Mouse (Mus musculus) midbrain, embryonic 16.5 days (tissue): ENCODE measurements around the gene Cacna1e. TPM values are rescaled to one million over a fixed set of nuclear protein-coding genes. Genes with fewer than 3 reads are reported as not detected.

ENCODE experiments used
- ATAC-seq: fragments of 200-750 bp; cut with Nextera tagmentation; 2 replicates; pipeline ENCODE4 v1.8.0; 2017; ENCODE audit warnings: moderate TSS enrichment
- H3K27ac ChIP-seq: fragments of 300-500 bp; sonication (generic); 2 replicates; pipeline ENCODE4 v1.5.1; 2014; ENCODE audit warnings: mild to moderate bottlenecking, low read length, mixed read lengths
- H3K27me3 ChIP-seq: fragments of 300-500 bp; sonication (generic); 2 replicates; pipeline ENCODE4 v1.6.1; 2014; ENCODE audit warnings: low read depth, low read length, mixed read lengths; ENCODE audit not compliant: control insufficient read depth, insufficient read depth
- H3K36me3 ChIP-seq: fragments of 300-500 bp; sonication (generic); 2 replicates; pipeline ENCODE4 v1.6.1; 2014; ENCODE audit warnings: mild to moderate bottlenecking, low read length, moderate library complexity, mixed read lengths; ENCODE audit not compliant: control insufficient read depth, insufficient read depth
- H3K4me1 ChIP-seq: fragments of 300-500 bp; sonication (generic); 2 replicates; pipeline ENCODE4 v1.6.1; 2014; ENCODE audit warnings: mild to moderate bottlenecking, low read length, mixed read lengths; ENCODE audit not compliant: control insufficient read depth, insufficient read depth
- H3K4me2 ChIP-seq: fragments of 300-500 bp; sonication (generic); 2 replicates; pipeline ENCODE4 v1.6.1; 2014; ENCODE audit warnings: mild to moderate bottlenecking, low read length, mixed read lengths
- H3K4me3 ChIP-seq: fragments of 300-500 bp; sonication (generic); 2 replicates; pipeline ENCODE4 v1.5.1; 2014; ENCODE audit warnings: low read depth, mild to moderate bottlenecking, low read length, moderate library complexity, mixed read lengths
- H3K9ac ChIP-seq: fragments of 300-500 bp; sonication (generic); 2 replicates; pipeline ENCODE4 v1.6.1; 2014; ENCODE audit warnings: low read depth, low read length, mixed read lengths
- H3K9me3 ChIP-seq: fragments of 300-500 bp; sonication (generic); replicated peaks from 2 replicates; pipeline ENCODE4 v1.6.1; 2014; ENCODE audit warnings: mild to moderate bottlenecking, low read length, mixed read lengths; ENCODE audit not compliant: control insufficient read depth, poor library complexity, severe bottlenecking
- WGBS: fragments of 180-500 bp; shearing (Covaris S2); extraction: QIAGEN DNeasy Blood & Tissue Kit; methylation state at CpG from one replicate; pipeline ENCODE4 v1.1.7; 2014; 5-methylcytosine and 5-hydroxymethylcytosine counted together
- polyA plus RNA-seq: library from polyadenylated mRNA; unstranded; fragments of >200 nt; fragmentation: Nextera tagmentation; extraction: Ambion mirVana; gene quantifications from 2 replicates; pipeline ENCODE4 v1.2.1, GENCODE M21; 2015

Cacna1e gene
- polyA plus RNA-seq, 1 experiment from 2014 or later: 18.2 TPM

DNA sequence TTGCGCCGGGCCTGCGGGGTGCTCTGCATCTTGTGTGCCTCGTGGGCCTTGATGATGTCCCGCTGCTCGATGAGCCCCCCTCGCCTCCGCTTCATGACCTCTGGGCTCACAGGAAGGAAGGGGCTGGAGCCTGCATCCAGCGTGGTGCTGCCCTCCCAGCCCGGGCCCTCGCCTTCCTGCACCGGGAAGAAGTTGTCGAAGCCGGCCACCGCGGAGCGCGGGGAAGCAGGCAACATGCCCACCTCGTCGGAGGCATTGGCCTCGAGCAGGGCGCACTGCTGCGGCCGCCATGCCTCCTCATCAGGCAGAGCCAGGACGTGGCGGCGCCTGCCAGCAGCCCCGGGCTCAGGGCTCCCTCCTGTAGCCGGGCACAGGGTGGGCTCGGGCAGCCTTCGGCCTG, 85.0 kb downstream of the Cacna1e start:
- Histone ChIP-seq H3K4me2 (no peak overlapping the region), H3K9me3 (no peaks in the 10 kb centered on the region), H3K4me1 (no peaks in the 10 kb centered on the region), H3K36me3 (no peaks in the 10 kb centered on the region), H3K9ac (no peak overlapping the region), H3K27ac (no peak overlapping the region), H3K4me3 (no peak overlapping the region), H3K27me3 (no peaks in the 10 kb centered on the region)
- 84% methylated on average over 29 of the region's 31 CpGs for WGBS
- ATAC-seq: no peak

GRCm38 (mm10) chr1:154798771-154799170, 85.5 kb downstream of the Cacna1e start:
- H3K36me3 ChIP-seq: no peaks in the 10 kb centered on the region
- H3K9ac ChIP-seq: no peak overlapping the region
- no peak for ATAC-seq
- no peak overlapping the region for H3K27ac ChIP-seq
- no peak overlapping the region for H3K4me3 ChIP-seq
- H3K9me3 ChIP-seq: no peaks in the 10 kb centered on the region
- H3K4me1 ChIP-seq: no peaks in the 10 kb centered on the region
- no peaks in the 10 kb centered on the region for H3K27me3 ChIP-seq
- H3K4me2 ChIP-seq: no peak overlapping the region
- WGBS: 82% methylated on average over 2 of the region's 2 CpGs

- Histone ChIP-seq H3K4me3 (no peak overlapping the region), H3K9me3 (no peaks in the 10 kb centered on the region), H3K9ac (no peak overlapping the region), H3K4me2 (no peak overlapping the region), H3K27ac (no peak overlapping the region), H3K27me3 (no peaks in the 10 kb centered on the region), H3K4me1 (no peaks in the 10 kb centered on the region), H3K36me3 (no peaks in the 10 kb centered on the region)
- 60% methylated on average over 2 of the region's 2 CpGs for WGBS
- no peak for ATAC-seq
These were observed 87.6 kb downstream of the Cacna1e start for GRCm38 (mm10) chr1:154796685-154797084.

GRCm38 (mm10) chr1:154794518-154794951, 89.8 kb downstream of the Cacna1e start:
- H3K9me3 ChIP-seq: no peaks in the 10 kb centered on the region
- WGBS: 91% methylated on average over 8 of the region's 8 CpGs
- H3K4me2 ChIP-seq: no peak overlapping the region
- H3K27me3 ChIP-seq: no peaks in the 10 kb centered on the region
- no peak overlapping the region for H3K4me3 ChIP-seq
- ATAC-seq: no peak
- H3K4me1 ChIP-seq: no peaks in the 10 kb centered on the region
- H3K36me3 ChIP-seq: no peaks in the 10 kb centered on the region
- no peak overlapping the region for H3K27ac ChIP-seq
- no peak overlapping the region for H3K9ac ChIP-seq

DNA sequence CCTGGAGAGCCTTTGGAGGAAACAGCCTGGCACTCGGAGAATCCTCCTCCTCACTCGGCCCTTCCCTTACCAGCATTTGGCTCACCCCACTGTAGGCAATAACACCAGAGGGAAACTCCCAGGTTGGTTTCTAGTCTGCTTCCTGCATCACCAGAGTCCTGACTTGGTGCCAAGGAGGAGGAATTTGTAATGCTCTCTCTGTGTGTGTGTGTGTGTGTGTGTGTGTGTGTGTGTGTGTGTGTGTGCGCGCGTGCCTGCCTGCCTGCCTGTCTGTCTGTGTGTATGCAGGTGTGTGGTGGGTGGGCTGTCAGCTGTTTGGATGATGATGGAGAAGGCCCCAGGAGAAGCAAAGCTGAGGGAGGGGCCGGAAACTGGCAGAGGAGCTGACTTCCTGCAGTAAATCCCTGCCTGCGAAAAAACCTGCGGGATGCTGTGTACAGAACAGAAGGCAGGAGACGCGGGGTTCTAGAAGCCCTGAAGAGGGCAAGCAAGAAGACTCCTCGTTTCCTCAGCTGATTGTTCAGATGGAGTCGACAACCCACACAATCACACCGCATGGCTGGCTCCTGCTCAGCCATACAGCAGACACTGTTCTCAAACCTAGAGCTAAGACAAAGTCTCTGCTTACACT, 92.6 kb downstream of the Cacna1e start:
- no peaks in the 10 kb centered on the region for H3K9me3 ChIP-seq
- WGBS: 69% methylated on average over 13 of the region's 13 CpGs
- no peaks in the 10 kb centered on the region for H3K36me3 ChIP-seq
- peak overlapping the region; percentile 38; the same call in 1 of the 2 replicates for H3K27ac ChIP-seq
- no peaks in the 10 kb centered on the region; the same call in 1 of the 2 replicates for H3K4me1 ChIP-seq
- no peak overlapping the region for H3K4me3 ChIP-seq
- no peak overlapping the region for H3K9ac ChIP-seq
- no peaks in the 10 kb centered on the region for H3K27me3 ChIP-seq
- no peak for ATAC-seq
- H3K4me2 ChIP-seq: no peak overlapping the region

GRCm38 (mm10) chr1:154788491-154788890, 95.8 kb downstream of the Cacna1e start:
- H3K4me2 ChIP-seq: no peak overlapping the region
- peaks cover 10% of the 10 kb centered on the region; the same call in 1 of the 2 replicates for H3K4me1 ChIP-seq
- no peaks in the 10 kb centered on the region for H3K27me3 ChIP-seq
- ATAC-seq: peak; percentile 9
- no peak overlapping the region for H3K4me3 ChIP-seq
- WGBS: 69% methylated on average over 4 of the region's 4 CpGs
- no peak overlapping the region for H3K27ac ChIP-seq
- no peaks in the 10 kb centered on the region for H3K36me3 ChIP-seq
- H3K9ac ChIP-seq: no peak overlapping the region
- no peaks in the 10 kb centered on the region for H3K9me3 ChIP-seq

GRCm38 (mm10) chr1:154788069-154788468, 96.2 kb downstream of the Cacna1e start:
- H3K36me3 ChIP-seq: no peaks in the 10 kb centered on the region

GRCm38 (mm10) chr1:154787418-154787817, 96.9 kb downstream of the Cacna1e start:
- no peak overlapping the region for H3K9ac ChIP-seq
- H3K4me3 ChIP-seq: no peak overlapping the region
- H3K4me2 ChIP-seq: no peak overlapping the region
- H3K9me3 ChIP-seq: no peaks in the 10 kb centered on the region
- ATAC-seq: no peak
- H3K27ac ChIP-seq: no peak overlapping the region
- 76% methylated on average over 5 of the region's 5 CpGs for WGBS
- H3K36me3 ChIP-seq: no peaks in the 10 kb centered on the region
- peaks cover 10% of the 10 kb centered on the region; the same call in 1 of the 2 replicates for H3K4me1 ChIP-seq
- no peaks in the 10 kb centered on the region for H3K27me3 ChIP-seq

More at GRCm38 (mm10) chr1:154788069-154788468, 96.2 kb downstream of the Cacna1e start:
- no peak overlapping the region for H3K9ac ChIP-seq
- H3K4me2 ChIP-seq: no peak overlapping the region
- peak; percentile 55; the same call in 1 of the 2 replicates for ATAC-seq
- H3K4me3 ChIP-seq: no peak overlapping the region
- H3K27me3 ChIP-seq: no peaks in the 10 kb centered on the region
- H3K4me1 ChIP-seq: peaks cover 10% of the 10 kb centered on the region; the same call in 1 of the 2 replicates
- 3% methylated on average over 5 of the region's 5 CpGs for WGBS
- no peak overlapping the region for H3K27ac ChIP-seq
- no peaks in the 10 kb centered on the region for H3K9me3 ChIP-seq

DNA sequence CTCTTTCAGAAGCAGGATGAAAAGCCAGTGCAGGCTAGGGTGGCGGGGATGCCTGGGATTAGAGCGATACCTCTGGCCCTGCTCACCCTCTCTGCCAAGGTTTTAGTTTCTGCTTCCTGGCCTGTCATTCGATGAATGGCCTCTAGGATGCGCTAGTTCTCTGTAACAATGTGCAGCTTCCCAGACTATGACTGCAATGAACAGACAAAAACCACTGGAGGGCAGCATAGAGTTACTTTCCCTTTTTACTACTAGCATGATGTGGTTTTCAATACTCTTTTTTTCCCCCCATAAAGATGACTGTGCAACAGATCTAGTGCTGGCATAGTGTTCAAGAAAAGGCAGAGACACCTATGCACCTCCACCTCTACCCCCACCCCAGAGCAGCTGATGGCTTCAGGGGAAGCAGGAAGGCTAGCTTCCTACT, 98.0 kb downstream of the Cacna1e start:
- Histone ChIP-seq H3K4me1 (peaks cover 10% of the 10 kb centered on the region; the same call in 1 of the 2 replicates), H3K27me3 (no peaks in the 10 kb centered on the region), H3K27ac (no peak overlapping the region), H3K9me3 (no peaks in the 10 kb centered on the region), H3K36me3 (no peaks in the 10 kb centered on the region), H3K4me2 (no peak overlapping the region), H3K4me3 (no peak overlapping the region), H3K9ac (no peak overlapping the region)
- peak; percentile 30 for ATAC-seq
- WGBS: 4% methylated on average over 4 of the region's 4 CpGs
